In the genomic region with DNA sequence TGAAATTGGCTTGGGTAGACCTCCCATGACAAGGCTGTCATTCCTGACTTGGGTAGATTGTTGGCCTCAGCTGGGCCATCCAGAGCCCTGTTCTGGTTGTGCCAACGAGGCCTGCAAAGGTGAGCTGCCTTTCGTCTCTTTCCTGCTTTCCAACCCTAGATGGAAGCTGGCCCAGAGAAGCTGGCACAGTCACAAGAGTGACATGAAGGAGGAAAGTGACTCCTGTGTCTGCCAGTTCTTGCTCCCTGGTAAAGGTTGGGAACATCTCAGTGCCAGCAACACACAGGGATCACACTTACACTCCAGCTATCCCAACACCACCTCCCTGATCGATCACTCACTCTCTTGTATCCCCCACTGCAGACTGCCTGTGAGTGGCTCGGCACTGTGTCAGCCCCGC, we compare ENCODE assay signal across 16 mouse cellular contexts. TPM values are rescaled to one million over a fixed set of nuclear protein-coding genes. Genes with fewer than 3 reads are reported as not detected.
DNase-seq lines count a peak whose midpoint lies in the region; ATAC-seq and TF ChIP-seq lines count a peak whose summit lies in the region.
"Had no signal": no experiment of that assay in that cellular context is flagged by ENCODE, and none has a peak within 500 bp of the region (broad histone marks: within the 10 kb centered on the region; RNA-seq: fewer than 3 reads in every experiment).

No protein-coding gene starts in this region.

- H3K9ac ChIP-seq in intestine, embryonic 16.5 days (ENCODE audit: low read depth, low read length): no peak overlapping the region
- H3K9ac ChIP-seq in kidney, embryonic 15.5 days: no peak overlapping the region
- H3K9ac ChIP-seq: embryonic facial prominence, embryonic 13.5 days; heart, embryonic 12.5 days; hindbrain, embryonic 14.5 days; intestine, embryonic 15.5 days had no signal

- TF ChIP-seq CTCF in left cerebral cortex, adult 2 months (IDR thresholded peaks at IDR 0.05): no peak

- WGBS in intestine, embryonic 16.5 days: 88% methylated on average over 5 of the region's 5 CpGs
- 92% methylated on average over 5 of the region's 5 CpGs for WGBS in kidney, embryonic 15.5 days

- no peak overlapping the region for H3K4me3 ChIP-seq in left cerebral cortex, adult 2 months
- H3K4me3 ChIP-seq in intestine, embryonic 16.5 days (ENCODE audit: low read length): no peak overlapping the region
- no peak overlapping the region for H3K4me3 ChIP-seq in kidney, embryonic 15.5 days (replicated peaks)
- H3K4me3 ChIP-seq: embryonic facial prominence, embryonic 13.5 days; gastrocnemius, adult 2 months; heart, embryonic 12.5 days; hindbrain, embryonic 10.5 days; intestine, embryonic 15.5 days had no signal

- no peaks in the 10 kb centered on the region for H3K9me3 ChIP-seq in intestine, embryonic 16.5 days (ENCODE audit: control insufficient read depth, low read length)
- H3K9me3 ChIP-seq in kidney, embryonic 15.5 days (replicated peaks): no peaks in the 10 kb centered on the region
- H3K9me3 ChIP-seq: embryonic facial prominence, embryonic 13.5 days; heart, embryonic 12.5 days; hindbrain, embryonic 10.5 days; intestine, embryonic 15.5 days had no signal

- no peaks in the 10 kb centered on the region for H3K36me3 ChIP-seq in intestine, embryonic 16.5 days (ENCODE audit: control insufficient read depth, insufficient read depth, low read length)
- no peaks in the 10 kb centered on the region for H3K36me3 ChIP-seq in kidney, embryonic 15.5 days
- H3K36me3 ChIP-seq: embryonic facial prominence, embryonic 13.5 days; heart, embryonic 12.5 days; hindbrain, embryonic 10.5 days; intestine, embryonic 15.5 days had no signal

- peak; percentile 64 for DNase-seq in cerebellum, adult 9-10 months
- no peak for DNase-seq in cerebellum, adult 8-10 months
- peak in 1 of 2 experiments; percentile 13 for DNase-seq in left cerebral cortex, adult 2 months (ENCODE audit: extremely low spot score in 1 of 2, low spot score in 2 of 2)
- no peak for DNase-seq in left cerebral cortex, postnatal 10 days (ENCODE audit: extremely low spot score in 1 of 2, low spot score in 2 of 2)
- peak; percentile 66 for DNase-seq in cerebellum, adult 9-11 months
- peak; percentile 85 to 87 for DNase-seq in cerebellum, postnatal 14 days
- DNase-seq: adrenal gland, postnatal 10 days; gastrocnemius, adult 2 months; gastrocnemius, postnatal 25 days had no signal

- intact Hi-C loops in left cerebral cortex, adult 2 months (cut with DNase I): loop anchor here (2.0 to 10.0 kb wide), 5 partner anchors 108 to 601 kb away; a partner anchor contains a TSS
- intact Hi-C loops in left cerebral cortex, postnatal 10 days (cut with DNase I): loop anchor here (1.0 to 10.0 kb wide), 3 partner anchors 37 to 561 kb away; a partner anchor contains a TSS

- no peak for ATAC-seq in intestine, embryonic 16.5 days
- ATAC-seq in kidney, embryonic 15.5 days (replicated peaks; ENCODE audit: low FRiP score): no peak

- H3K27ac ChIP-seq in left cerebral cortex, adult 2 months: peak overlapping the region; percentile 87
- no peak overlapping the region for H3K27ac ChIP-seq in intestine, embryonic 16.5 days (ENCODE audit: low read length)
- H3K27ac ChIP-seq in kidney, embryonic 15.5 days: no peak overlapping the region
- H3K27ac ChIP-seq: embryonic facial prominence, embryonic 13.5 days; gastrocnemius, adult 2 months; hindbrain, embryonic 10.5 days; hindbrain, embryonic 14.5 days; intestine, embryonic 15.5 days had no signal

- no peaks in the 10 kb centered on the region for H3K4me1 ChIP-seq in intestine, embryonic 16.5 days (ENCODE audit: control insufficient read depth, insufficient read depth, low read length)
- peaks cover 13% of the 10 kb centered on the region for H3K4me1 ChIP-seq in kidney, embryonic 15.5 days

- 0 out of 2 replicates have a peak, but pooled peaks cover 5% of the 10 kb centered on the region for H3K27me3 ChIP-seq in intestine, embryonic 16.5 days (replicated peaks; ENCODE audit: control insufficient read depth, insufficient read depth, low read length)
- H3K27me3 ChIP-seq in kidney, embryonic 15.5 days: 0 out of 2 replicates have a peak, but pooled peaks cover 15% of the 10 kb centered on the region

- H3K4me2 ChIP-seq in intestine, embryonic 16.5 days (ENCODE audit: low read depth, low read length): no peak overlapping the region
- no peak overlapping the region for H3K4me2 ChIP-seq in kidney, embryonic 15.5 days
- H3K4me2 ChIP-seq: embryonic facial prominence, embryonic 13.5 days; heart, embryonic 12.5 days; hindbrain, embryonic 14.5 days; intestine, embryonic 15.5 days had no signal

RNA-seq across cellular contexts. Expression of a gene that starts 7.4 kb away (rescaled TPM):
- 10 to 100 TPM; 37.2 to 43.6 TPM for total RNA-seq in left cerebral cortex, adult 2 months (2021)
- total RNA-seq in left cerebral cortex, postnatal 10 days (2021): 10 to 100 TPM; 43.0 to 46.9 TPM
- 92.2 and 94.3 TPM in 2 replicates for polyA plus RNA-seq in intestine, embryonic 16.5 days (2015; fragmentation: Nextera tagmentation; extraction: Ambion mirVana)
- polyA plus RNA-seq in kidney, embryonic 15.5 days (2015; fragmentation: Nextera tagmentation; extraction: Ambion mirVana): 94.1 and 101 TPM in 2 replicates

RNA-seq across cellular contexts. Expression of a gene that starts 36.8 kb away (rescaled TPM):
- 100 to 1,000 TPM; 249 to 287 TPM for total RNA-seq in left cerebral cortex, adult 2 months (2021)
- 100 to 1,000 TPM; 116 to 122 TPM for total RNA-seq in left cerebral cortex, postnatal 10 days (2021)
- 10.1 and 11.8 TPM in 2 replicates for polyA plus RNA-seq in intestine, embryonic 16.5 days (2015; fragmentation: Nextera tagmentation; extraction: Ambion mirVana)
- polyA plus RNA-seq in kidney, embryonic 15.5 days (2015; fragmentation: Nextera tagmentation; extraction: Ambion mirVana): 20.8 and 22.3 TPM in 2 replicates

Comparison
In these comparisons a context has a peak if more than half of its experiments do, and no peak if none do; other contexts are left out.
1. DNase-seq: peak in cerebellum, adult 9-10 months (single experiment), cerebellum, adult 9-11 months (single experiment) and cerebellum, postnatal 14 days (2 of 2); none in cerebellum, adult 8-10 months (single experiment) and left cerebral cortex, postnatal 10 days (0 of 2).